Mouse (Mus musculus): Measurements from ENCODE around the gene Gm11084.
"Not testable (repeated sequence)": the region's sequence is repeated elsewhere in the genome, so short reads cannot be mapped to it uniquely, and the experiment has no call there.

The Gm11084 gene

DNA sequence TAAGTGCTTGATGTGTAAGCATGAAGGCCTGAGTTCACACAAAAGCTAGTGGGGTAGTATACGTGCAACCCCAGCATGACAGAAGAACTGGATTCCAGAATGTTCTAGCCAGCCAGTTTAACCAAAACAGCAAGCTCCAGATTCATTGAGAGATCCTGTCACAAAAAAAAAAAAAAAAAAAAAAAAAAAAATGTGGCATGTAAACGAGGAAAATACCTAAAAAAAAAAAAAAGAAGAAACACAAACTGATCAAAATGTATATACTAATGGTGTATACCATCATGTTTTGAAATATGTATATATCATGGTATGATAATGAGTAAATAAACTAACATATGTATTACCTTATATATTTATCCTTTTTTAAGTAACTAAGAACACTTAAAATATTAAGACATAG, 7.6 kb upstream of the Gm11084 start:
- no peak for DNase-seq (ENCODE audit: low spot score)

- no peak for DNase-seq (ENCODE audit: low spot score)
Measured at GRCm38 (mm10) chr2:72992497-72992896, 6.0 kb upstream of the Gm11084 start.

GRCm38 (mm10) chr2:72988945-72989344, 2.4 kb upstream of the Gm11084 start:
- DNase-seq (ENCODE audit: low spot score): not testable (repeated sequence)

DNA sequence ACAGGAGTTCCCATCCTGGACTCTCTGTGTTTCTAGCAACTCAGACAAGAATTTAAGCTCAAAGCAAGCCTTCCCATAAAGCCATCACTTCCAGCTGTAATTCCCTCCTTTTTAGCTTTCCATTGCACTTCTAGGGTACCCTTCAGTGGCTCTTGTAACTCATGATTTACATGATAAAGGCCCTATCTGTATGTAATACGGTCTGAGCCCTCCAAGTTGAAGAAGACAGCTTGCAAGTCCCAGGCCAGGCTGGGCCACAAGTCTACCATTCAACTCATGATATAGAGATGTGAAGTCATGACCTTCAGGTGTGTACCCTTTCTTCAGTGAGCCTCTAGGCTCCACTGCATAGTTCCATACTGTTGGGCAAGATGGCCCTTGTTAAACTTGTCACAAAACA, 1.0 kb downstream of the Gm11084 start:
- DNase-seq (ENCODE audit: low spot score): no peak

DNA sequence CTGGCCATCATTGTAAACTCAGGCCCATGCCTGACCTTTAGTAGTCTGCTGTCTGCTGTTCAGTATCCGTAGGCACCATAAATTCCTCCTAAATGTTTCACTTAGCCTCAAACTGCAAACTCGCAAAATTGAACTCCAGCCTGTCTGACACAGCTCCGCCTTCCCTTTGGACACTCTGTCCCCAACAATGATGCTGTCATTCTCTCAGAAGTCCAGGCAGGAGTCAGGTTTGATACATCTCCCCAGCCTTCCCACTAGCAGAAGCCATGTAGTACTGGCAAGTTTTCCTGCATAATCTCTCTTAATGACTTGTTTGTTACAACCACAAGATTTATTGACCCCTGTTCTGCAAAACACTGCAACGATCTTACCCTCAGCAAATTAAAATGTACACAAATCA, 1.7 kb downstream of the Gm11084 start:
- DNase-seq (ENCODE audit: low spot score): no peak

DNA sequence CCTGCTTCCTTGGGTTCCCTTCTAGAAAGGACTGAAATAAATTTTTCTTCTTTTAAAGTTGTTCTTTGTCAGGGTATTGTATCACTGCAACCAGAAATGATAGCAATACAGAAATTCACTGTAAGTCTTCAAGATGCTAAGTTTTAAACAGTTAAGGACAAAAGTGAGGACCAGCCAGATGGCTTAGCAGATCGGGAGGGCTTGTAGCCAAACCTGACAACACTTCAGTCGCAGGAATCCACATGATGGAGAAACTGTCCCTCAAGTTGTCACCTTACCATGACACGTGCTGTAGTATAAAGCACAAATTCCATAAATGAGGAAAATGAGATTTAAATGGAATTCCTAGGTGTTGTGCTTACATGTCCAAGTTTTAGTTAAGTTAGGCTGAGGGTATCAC, 3.3 kb downstream of the Gm11084 start:
- no peak for DNase-seq (ENCODE audit: low spot score)

DNA sequence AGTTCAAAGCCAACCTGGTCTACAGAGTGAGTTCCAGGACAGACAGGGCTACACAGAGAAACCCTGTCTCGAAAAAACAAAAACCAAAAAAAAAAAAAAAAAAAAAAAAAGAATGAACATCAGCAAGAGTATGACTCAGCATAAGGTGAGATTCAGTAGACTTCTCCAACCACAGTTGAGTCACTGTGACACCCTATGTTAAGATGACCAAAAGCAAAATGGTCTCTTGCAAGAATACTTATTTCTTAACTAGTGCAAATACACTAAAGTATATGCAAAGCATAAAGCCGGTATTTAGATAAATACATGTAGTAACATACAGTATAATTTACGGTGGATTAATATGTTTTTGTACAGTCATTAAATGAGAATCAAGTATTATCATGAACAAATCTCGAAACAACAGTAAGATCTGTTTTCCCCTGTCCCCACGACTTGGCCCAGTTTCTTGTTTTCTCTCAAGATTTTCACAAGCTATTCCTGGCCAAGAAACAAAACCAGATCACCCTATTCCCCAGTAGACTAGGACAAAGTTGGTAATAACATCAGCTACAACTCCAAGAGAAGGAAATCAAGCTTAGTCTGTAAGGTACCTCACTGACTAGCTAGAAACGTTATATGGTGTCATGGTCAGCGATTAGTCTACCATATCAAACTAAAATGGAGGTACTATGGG, 4.3 kb downstream of the Gm11084 start:
- no peak for DNase-seq (ENCODE audit: low spot score)

DNA sequence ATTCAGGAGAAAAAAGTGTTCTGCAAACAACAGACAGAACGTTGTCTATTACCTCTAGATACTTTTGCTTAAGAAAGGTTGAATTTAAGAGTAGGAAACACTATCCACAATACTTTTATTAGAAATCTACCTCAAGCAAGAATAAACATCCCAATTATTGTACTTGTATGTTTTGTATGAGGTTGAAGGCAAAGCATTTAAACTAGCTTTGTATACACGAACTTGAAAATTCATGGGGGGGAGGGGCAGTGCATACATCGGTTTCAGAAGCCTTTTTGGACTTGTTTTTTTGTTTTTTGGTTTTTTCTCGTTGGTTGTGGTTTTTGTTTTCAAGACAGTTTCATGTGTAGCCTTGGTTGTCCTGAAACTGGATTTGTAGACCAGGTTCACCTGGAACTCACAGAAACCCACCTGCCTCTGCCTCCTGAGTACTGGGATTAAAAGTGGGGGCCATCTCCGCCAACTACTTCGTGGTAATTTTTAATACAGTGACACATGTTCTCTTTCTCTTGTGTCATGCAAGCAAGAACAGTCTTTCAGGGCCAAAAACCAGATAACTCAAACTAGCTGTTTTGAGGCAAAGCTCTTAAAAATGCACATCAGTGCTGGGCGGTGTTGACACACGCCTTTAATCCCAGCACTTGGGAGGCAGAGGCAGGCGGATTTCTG, 4.9 kb downstream of the Gm11084 start:
- no peak for DNase-seq (ENCODE audit: low spot score)

- no peak for DNase-seq (ENCODE audit: low spot score)
Measured at GRCm38 (mm10) chr2:72981075-72981420, 5.5 kb downstream of the Gm11084 start.

- DNase-seq (ENCODE audit: low spot score): peak; percentile 94
Measured at GRCm38 (mm10) chr2:72980337-72981074, 6.0 kb downstream of the Gm11084 start, which contains the start of gene Sp3. Gene Sp3 (minus strand): TSS chr2:72980446.

GRCm38 (mm10) chr2:72979659-72980071, 6.9 kb downstream of the Gm11084 start:
- peak; percentile 77 for DNase-seq (ENCODE audit: low spot score)

DNA sequence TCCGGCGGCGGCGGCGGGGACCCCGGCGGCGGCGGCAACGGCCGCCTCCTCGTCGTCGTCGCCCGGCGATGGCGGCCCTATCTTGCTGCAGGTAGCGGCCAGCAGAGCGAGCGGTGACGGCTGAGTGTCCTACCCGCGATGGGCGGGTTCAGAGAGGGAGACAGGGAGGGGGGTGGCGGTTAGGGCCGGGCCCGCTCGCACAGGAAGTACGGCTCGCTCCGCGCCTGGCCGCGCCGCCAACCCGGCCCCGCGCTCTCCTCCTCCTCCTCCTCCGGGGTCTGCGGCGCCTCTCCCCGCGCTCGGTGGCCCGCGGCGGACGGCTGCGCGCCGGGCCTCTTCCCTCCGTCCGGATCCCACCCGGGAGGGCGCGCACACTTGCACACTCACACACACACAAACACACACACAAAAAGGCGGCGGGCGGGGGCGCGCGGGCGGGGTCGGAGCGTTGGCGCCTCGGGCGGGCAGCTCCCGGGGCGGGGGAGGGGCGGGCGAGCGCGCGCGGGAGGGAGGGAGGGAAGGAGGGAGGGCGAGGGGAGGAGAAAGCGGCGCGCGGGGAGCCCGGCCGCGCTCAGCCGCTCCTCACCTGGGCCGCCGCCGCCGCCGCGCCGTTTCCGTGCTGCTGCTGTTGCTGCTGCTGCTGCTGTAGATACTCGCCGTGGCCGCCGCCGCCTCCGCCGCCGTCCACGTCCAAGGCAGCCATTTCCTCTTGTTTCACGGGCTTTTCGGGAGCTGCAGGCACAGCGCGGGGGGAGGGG, 7.4 kb downstream of the Gm11084 start:
- DNase-seq (ENCODE audit: low spot score): peak; percentile 79

DNA sequence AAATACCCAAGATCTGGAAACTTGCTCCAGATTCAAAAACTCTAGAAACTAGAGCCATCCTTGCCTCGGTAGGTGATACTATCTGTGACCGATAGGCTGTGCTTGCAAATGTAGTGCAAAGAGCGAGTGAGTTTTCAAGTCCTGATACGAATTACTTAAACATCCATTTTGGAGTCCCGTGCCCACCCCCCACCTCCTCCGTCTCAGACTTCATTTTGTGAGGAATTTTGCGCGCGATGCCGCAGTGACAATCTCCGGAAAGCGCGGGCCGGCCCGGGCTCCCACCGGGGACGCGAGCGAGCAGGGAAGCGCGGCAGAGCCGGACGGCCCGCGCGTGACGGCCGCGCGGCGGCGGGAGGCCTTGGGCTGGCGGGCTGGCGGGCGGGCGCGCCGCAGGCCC, 8.0 kb downstream of the Gm11084 start:
- no peak for DNase-seq (ENCODE audit: low spot score)

- no peak for DNase-seq (ENCODE audit: low spot score)
Measured at GRCm38 (mm10) chr2:72977272-72977671, 9.2 kb downstream of the Gm11084 start.

GRCm38 (mm10) chr2:72976036-72976435, 10.5 kb downstream of the Gm11084 start:
- DNase-seq (ENCODE audit: low spot score): no peak

- no peak for DNase-seq (ENCODE audit: low spot score)
Measured at GRCm38 (mm10) chr2:72970831-72971230, 15.7 kb downstream of the Gm11084 start.

DNA sequence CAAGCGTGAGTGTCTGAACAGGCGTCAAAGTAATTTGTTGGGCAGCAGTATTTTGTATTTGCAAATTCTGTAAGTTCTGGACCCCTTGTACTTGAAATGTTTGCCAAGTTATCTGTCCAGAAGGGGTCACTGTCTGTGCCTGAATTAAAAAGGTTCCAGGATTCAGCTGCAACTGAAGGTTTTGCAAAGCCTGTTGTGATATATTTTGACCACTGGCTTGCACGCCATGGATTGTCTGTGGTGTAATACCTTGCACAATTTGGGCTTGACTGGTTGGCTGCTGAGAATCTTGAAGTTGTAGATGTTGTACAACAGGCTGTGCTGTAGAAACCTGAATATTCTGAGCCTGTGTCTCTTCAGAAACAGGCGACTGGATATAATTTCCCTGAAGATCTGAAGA, 16.2 kb downstream of the Gm11084 start:
- no peak for DNase-seq (ENCODE audit: low spot score)

DNA sequence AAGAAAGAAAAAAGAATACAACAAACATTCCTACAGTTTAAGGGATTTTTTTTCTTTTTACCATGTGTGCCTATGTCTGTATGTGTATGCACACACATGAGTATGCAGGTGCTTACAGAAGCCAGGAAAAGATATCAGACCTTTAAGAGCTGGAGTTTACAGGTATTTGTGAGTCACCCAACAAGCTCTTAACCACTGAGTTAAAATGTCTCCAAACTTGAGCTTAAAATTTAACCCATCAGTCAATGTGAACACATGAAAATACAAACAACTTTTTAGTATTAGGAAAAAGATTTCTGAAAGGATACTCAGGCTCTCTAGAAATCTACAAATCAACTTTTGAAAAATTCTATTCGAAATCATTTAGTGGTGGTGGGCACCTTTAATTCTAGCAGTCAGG, 18.0 kb downstream of the Gm11084 start:
- DNase-seq (ENCODE audit: low spot score): no peak

DNA sequence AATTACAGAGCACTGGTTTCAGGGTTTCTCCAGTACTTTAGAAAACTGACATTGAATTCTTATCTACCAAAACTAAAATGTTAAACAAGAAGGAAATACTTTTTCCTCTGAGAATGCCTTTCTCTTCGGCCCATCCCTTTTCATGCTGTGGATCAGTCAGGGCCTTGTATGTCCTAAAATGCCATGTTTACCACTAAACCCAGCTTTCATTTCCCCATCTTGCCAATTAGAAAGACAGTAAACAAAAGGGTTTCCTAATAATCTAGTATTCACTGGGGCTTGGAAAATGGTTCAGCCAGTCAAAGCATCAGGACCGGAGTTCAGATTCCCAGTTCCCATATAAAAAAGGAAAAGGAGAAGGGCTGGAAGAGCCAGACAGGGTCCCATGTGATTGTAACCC, 21.1 kb downstream of the Gm11084 start:
- DNase-seq (ENCODE audit: low spot score): no peak

- DNase-seq (ENCODE audit: low spot score): no peak
Measured at GRCm38 (mm10) chr2:72956415-72956814, 30.1 kb downstream of the Gm11084 start.

DNA sequence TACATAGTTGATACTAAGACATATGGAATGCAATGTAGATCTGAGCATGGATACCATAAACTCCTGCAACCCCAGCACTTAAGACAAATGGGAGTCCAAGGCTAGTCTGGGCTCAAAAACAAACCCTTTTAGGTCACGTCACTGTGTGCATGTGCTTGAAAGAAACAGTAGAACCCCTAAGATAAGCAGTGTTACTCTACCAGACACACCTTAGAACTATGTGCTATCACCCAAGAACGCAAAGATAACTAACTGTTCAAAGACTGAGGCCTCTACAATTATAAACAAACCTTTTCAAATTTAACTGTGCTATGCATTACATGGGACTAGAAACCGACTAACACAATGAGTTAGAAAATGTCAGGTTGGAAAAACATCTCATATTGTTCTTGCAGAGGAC, 33.5 kb downstream of the Gm11084 start:
- no peak for DNase-seq (ENCODE audit: low spot score)

GRCm38 (mm10) chr2:72935937-72936336, 50.6 kb downstream of the Gm11084 start:
- DNase-seq (ENCODE audit: low spot score): no peak

DNA sequence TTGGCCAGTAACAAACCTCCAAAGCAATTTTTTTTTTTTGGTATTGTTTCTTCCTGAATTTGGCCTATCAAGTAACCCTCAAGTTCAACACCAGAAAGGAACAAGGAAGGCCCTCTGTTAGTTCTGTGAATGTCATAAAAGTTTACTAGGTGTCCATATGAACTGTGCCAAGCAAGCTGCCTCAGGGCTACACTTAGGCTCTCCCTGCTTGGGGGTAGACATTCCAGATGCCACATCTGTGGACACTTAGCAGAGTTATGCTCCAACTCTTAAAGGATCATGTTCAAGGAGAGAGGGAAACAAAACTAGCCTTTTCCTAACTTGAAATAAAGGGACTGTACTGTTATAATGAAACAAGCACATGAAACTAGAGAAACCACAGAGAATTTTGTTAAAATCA, 54.3 kb downstream of the Gm11084 start:
- no peak for DNase-seq (ENCODE audit: low spot score)

Measured in urinary bladder, postnatal 25 days (tissue).